Mouse (Mus musculus): Measurements from ENCODE around the gene Snrnp25. TPM values are rescaled to one million over a fixed set of nuclear protein-coding genes. Genes with fewer than 3 reads are reported as not detected.

Gene Snrnp25
- total RNA-seq, 2 experiments from 2014 or later = 10.6 to 12.4 TPM

DNA sequence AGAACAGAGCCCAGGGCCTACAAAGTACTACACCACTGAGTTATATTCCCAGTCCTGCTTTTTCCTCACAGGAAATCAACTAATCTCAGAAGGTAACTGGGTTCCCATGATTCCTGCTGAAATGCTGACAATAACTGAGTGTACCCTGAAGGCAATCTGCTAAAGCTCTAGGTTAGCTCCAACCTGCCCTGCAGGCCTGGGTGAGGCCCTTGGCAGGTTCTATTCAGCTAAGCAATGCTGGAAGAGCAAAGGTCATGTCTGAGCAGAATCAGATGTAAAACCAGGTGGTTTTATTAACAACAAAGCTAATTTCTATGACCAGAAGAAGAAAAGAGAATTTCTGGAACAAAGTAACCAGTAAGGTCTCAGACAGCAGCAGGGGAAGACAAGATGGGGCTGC lies 36.2 kb downstream of the Snrnp25 start:
- DNase-seq = no peak
- intact Hi-C loops (cut with DNase I) = loop anchor here (5.0 kb wide), 2 partner anchors 34 to 46 kb away; partner anchors contain the start of genes Hbq1b and Snrnp25

DNA sequence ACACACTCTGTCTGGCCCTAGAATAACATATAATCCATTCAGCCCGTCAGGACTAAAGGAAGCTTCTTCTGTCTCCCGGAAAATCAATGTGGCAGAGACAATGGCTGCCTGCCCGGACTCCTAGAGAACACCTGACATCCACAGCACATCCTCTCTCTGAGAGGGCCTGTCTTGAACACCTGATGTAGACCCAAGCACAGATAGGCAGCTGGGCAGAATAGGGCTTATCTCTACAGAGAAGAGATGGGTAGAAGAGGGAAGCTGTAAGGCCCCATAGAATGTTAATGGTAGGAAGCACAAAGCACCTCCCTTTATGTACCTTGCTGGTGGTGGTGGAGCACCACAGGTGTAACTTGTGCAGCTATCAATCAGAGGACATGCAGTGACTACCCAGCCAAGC lies 37.0 kb downstream of the Snrnp25 start:
- intact Hi-C loops (cut with DNase I) = loop anchor here (5.0 kb wide), 2 partner anchors 35 to 45 kb away; partner anchors contain the start of genes Hbq1b and Snrnp25
- no peak for DNase-seq

DNA sequence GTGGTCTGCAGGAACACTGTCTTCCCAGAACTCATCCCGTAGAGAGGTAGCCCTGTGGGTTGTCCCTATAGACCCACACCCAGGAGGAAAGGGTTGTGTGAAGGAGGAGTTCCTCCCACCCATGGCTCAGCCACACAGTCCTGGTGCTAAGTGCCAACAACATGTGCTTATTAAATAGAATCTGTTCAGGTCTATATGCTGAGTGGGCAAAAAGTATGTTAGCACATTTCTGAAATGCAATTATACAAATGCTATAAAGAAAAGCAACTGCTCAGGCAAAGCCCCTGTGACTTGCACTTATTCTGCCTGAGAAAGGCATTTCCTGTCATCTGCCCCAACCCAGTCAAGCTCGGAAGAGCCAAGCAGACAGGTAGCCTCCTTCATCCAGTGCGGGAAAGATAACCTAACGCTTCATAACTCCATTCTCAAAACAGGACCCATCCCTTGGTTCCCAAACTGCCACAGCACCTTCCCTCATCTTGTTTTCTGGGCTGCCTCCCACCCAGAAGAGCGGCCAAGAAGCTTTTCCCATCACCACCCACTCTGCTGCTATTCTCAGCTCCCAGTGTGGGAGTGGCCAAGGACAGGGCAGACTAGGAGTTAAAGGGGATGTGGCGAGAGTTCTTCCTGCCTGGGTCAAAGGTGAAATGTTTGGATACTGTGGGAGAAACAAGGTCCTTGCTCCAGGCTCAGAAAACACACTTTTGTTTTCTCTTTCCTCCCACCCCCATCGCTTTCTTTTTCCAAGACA lies 38.2 kb downstream of the Snrnp25 start:
- intact Hi-C loops (cut with DNase I) = loop anchor here (5.0 kb wide), 2 partner anchors 36 to 44 kb away; partner anchors contain the start of genes Hbq1b and Snrnp25
- DNase-seq = peak in 1 of 2 experiments; percentile 35

DNA sequence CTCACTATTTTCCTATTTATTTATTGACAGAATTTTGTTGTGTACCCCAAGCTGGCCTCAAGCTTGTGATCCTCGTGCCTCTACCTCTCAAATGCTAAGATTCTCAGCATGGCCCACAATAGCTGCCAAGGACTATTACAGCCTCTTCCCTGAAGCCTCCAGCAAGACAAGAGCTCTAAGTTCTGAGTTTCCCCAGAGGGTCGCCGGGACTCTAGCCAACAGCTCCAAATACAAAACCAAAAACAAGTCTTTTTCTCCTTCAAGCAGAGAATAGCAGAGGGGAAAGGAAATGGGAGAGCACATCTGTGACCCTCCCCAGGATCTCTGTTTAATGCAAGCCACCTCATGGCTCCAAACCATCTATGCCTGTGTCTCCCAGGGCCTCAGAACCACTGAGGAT lies 38.8 kb downstream of the Snrnp25 start:
- peak; percentile 55 to 58 for DNase-seq
- intact Hi-C loops (cut with DNase I) = loop anchor here (5.0 kb wide), 2 partner anchors 37 to 43 kb away; partner anchors contain the start of genes Hbq1b and Snrnp25

DNA sequence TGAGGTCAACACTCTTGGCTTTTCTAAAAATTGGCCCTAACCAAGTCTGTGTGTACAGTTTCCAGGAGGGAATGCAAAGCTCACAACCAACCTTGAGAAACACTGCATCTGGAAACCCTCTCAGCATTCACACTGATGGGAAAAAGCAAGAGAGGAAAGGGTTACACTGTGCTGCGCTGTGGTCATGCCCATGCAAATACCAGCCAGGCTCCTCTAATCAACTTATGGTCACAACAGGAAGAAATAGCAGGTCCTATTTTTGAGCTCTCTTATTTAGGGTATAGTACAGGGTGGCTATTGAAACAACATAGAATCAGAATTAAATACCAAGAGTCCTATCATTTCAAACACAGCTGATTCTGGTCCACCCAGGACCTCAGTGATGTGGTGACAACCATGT lies 39.4 kb downstream of the Snrnp25 start:
- intact Hi-C loops (cut with DNase I) = loop anchor here (5.0 kb wide), 2 partner anchors 37 to 43 kb away; partner anchors contain the start of genes Hbq1b and Snrnp25
- no peak for DNase-seq

DNA sequence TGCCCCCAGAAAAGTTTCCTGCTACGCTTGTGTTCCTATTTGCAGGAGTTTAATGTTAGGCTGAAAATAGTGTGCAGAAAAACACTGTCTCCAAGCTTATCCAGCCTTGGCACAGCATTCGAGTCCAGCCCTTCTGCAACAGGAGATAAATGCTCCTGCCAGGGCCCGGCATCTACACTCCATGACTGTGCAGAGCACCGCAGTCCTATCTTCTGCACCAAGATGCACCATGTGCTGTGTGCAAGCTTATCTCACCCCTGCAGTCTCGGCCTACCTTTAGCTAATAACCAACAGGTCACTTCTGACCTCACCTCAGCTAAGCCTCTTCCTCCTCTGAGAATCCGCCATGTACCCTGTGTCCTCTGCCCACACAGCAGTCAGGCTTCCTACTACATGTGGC lies 40.4 kb downstream of the Snrnp25 start:
- intact Hi-C loops (cut with DNase I) = no loop called here
- DNase-seq = no peak

DNA sequence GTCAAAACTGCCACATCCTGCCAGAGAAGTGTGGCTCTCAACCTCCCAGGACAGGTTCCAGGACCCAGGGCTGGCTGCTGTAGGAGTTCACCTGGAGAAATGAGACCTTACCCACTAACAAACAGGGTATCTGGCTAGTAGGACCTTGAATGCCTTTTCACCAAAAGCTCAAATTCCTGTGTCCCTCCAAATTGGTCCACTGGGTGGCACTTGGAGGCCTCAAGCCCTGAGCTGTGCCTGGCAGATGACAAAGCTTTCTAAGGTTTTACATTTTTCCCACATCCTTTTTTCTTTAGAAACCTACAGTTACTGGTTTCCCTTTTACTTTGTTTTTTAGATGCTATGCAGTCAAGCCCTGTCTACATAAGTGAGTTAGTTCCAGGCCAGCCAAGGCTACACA lies 41.9 kb downstream of the Snrnp25 start:
- intact Hi-C loops (cut with DNase I) = no loop called here
- DNase-seq = no peak

DNA sequence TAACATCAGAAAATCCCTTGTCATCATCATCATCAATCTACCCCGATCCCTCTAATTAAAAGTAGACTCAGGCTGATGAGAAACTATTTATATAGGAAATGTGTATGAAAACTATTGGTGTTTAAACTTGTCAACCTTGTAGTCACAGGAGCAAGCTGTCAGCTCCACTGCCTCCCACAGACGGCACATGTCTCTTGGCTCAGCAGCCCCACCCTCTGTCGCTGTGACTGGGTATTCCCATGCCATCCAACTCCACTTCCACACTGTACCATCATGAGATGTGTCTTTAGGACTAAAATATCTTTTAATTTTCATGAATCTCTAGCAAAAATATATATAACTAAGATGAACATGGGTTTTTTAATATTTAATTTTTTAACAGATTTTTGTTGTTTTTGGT lies 43.1 kb downstream of the Snrnp25 start:
- intact Hi-C loops (cut with DNase I) = no loop called here
- no peak for DNase-seq

DNA sequence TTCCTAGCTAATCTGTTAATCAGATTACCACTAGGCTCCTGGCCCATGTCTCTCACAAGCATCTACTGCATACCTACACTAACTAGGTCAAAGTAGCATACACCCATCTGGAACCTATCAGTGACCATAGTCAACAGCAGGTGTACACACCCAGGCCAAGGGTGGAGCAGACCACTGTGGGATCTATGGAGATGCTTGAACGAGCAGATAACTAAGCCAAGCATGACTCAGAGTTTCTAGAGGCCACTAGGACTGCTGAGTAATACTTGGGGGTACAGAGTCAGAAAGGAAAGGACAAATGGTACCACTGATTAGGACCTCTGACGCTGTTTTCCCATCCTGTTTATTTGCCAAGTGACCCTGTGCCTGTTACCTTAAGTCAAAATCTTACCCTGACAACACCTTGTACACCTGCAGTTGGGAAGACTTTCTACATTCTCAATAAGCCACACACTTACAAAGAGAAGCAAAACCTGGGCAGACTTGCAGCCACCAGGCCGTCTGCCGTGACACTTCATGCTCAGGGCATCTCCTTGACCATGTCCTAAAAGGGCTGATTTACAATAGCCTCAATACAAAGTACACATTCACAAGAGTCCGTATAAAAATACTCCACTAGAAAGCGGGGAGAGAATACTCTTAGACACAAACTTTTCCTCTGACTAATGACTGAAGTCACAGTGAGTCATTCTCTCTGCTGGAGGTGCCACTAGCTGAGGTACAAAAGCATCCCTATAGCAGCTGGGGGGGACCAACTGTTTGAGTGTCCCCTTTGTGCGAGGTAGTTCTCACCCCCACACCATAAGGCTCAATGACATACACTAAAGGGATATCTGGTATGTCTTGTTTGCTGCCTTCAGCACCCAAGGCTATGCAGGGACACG lies 45.9 kb downstream of the Snrnp25 start:
- DNase-seq = no peak
- intact Hi-C loops (cut with DNase I) = no loop called here

DNA sequence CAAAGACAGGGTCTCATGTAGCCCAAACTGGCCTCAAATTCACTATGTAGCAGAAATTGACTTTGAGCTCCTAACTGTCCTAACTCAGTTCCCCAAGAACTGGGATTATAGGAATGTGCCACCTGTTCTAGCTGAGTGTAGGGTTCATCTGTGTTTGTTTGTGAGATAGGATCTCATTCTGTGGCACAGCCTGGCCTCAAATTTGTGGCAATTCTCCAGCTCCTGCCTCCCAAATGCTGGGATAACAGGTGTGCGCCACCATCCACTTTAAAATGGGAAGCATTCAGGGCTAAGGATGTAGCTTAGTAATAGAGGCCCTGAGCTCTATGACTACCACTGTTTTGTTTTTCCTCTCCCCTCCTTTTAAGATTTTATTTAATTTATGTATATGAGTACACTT lies 47.9 kb downstream of the Snrnp25 start:
- intact Hi-C loops (cut with DNase I) = no loop called here
- DNase-seq = no peak

DNA sequence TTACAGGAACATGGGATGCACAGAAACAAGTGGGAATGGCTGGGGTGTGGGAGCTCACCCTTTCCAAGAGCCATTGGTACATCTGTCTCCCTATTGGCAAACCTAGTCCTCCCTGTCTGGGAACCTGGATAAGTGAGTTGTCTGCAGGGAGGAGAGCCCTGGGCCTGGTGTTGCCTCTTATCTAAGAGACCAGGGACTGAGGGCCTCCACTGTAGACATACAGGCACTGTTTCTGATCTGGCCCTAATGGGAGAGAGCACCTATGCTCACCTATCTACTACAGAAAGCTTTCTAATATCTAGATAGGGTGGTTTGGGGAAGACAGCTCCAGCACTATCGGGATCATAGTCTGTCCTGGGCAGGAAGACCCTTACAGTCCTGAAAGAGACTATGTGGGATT lies 50.9 kb downstream of the Snrnp25 start:
- intact Hi-C loops (cut with DNase I) = no loop called here

DNA sequence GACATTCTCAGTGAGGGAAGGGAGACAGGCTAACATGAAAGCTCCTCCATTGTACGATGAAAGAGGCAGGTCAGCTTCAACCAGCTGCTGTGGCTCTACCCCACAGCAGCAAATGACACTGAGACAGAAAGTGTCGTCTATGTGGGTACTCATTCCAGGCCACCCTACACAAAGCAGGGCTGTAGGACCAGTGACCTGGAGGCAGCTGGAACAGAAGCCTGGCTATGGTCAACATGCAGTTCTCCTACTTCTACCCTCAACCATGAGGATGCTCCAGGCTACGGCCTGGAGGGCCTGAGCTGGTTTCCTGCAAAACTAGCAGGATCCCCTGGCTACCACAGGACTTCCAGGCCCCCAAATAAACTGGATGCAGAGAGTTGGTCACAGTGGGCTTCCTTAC lies 51.4 kb downstream of the Snrnp25 start:
- DNase-seq = no peak
- intact Hi-C loops (cut with DNase I) = no loop called here

More for the DNA sequence above, 50.9 kb downstream of the Snrnp25 start:
- no peak for DNase-seq

Other genes with a start within 250 kb of the Snrnp25 start
- gene 4930524B15Rik, start 239.8 kb upstream of the Snrnp25 start, total RNA-seq (2021) = not detected
- 1 to 10 TPM; 1.7 to 3.0 TPM for gene Nsg2, start 205.0 kb upstream of the Snrnp25 start, total RNA-seq (2021)
- gene Il9r, start 5.1 kb upstream of the Snrnp25 start, total RNA-seq (2021) = under 1 TPM in 1 of 2 experiments, not detected in 1; 0.10 TPM
- gene Rhbdf1, start 16.9 kb downstream of the Snrnp25 start, total RNA-seq (2021) = 10 to 100 TPM; 30.5 to 31.1 TPM
- gene Mpg, start 21.1 kb downstream of the Snrnp25 start, total RNA-seq (2021) = 10 to 100 TPM in 1 of 2 experiments, 1 to 10 TPM in 1; 9.8 to 10.3 TPM
- gene Nprl3, start 62.3 kb downstream of the Snrnp25 start, total RNA-seq (2021) = 10 to 100 TPM; 26.6 to 27.6 TPM
- gene Hba-x, start 71.0 kb downstream of the Snrnp25 start, total RNA-seq (2021) = not detected
- 1,000 to 10,000 TPM; 4,155 to 9,193 TPM for gene Hba-a1, start 78.1 kb downstream of the Snrnp25 start, total RNA-seq (2021)
- 1 to 10 TPM in 1 of 2 experiments, not detected in 1; 1.0 TPM for gene Hbq1b, start 81.5 kb downstream of the Snrnp25 start, total RNA-seq (2021)
- gene Hba-a2, start 91.1 kb downstream of the Snrnp25 start, total RNA-seq (2021) = 1,000 to 10,000 TPM; 3,875 to 8,514 TPM
- not detected for gene Hbq1a, start 94.7 kb downstream of the Snrnp25 start, total RNA-seq (2021)
- 10 to 100 TPM; 27.6 to 29.6 TPM for gene Sh3pxd2b, start 142.4 kb downstream of the Snrnp25 start, total RNA-seq (2021)
- gene Ubtd2, start 250.0 kb downstream of the Snrnp25 start, total RNA-seq (2021) = 10 to 100 TPM; 18.1 to 19.8 TPM

Measured in heart, postnatal 10 days (tissue).